Mouse (Mus musculus) intestine, embryonic 15.5 days (tissue): ENCODE results near the gene Slc9a6. TPM values are rescaled to one million over a fixed set of nuclear protein-coding genes. Genes with fewer than 3 reads are reported as not detected.
A peak's percentile ranks its signal among the peaks of the same experiment; 100 is the strongest.

Experiments used
- ATAC-seq: fragments of 200-750 bp; cut with Nextera tagmentation; 2 replicates; pipeline ENCODE4 v1.8.0; 2017; ENCODE audit warnings: moderate TSS enrichment, moderate library complexity
- H3K27ac ChIP-seq: fragments of 300-500 bp; sonication (generic); 2 replicates; pipeline ENCODE4 v1.5.1; 2015; ENCODE audit warnings: mild to moderate bottlenecking, inconsistent platforms
- H3K27me3 ChIP-seq: fragments of 300-500 bp; sonication (generic); replicated peaks from 2 replicates; pipeline ENCODE4 v1.6.1; 2015; ENCODE audit warnings: inconsistent platforms
- H3K36me3 ChIP-seq: fragments of 300-500 bp; sonication (generic); 2 replicates; pipeline ENCODE4 v1.6.1; 2015; ENCODE audit warnings: inconsistent platforms
- H3K4me1 ChIP-seq: fragments of 300-500 bp; sonication (generic); replicated peaks from 2 replicates; pipeline ENCODE4 v1.6.1; 2015; ENCODE audit warnings: inconsistent platforms
- H3K4me2 ChIP-seq: fragments of 300-500 bp; sonication (generic); replicated peaks from 2 replicates; pipeline ENCODE4 v1.6.1; 2015; ENCODE audit warnings: mild to moderate bottlenecking, inconsistent platforms
- H3K4me3 ChIP-seq: fragments of 300-500 bp; sonication (generic); replicated peaks from 2 replicates; pipeline ENCODE4 v1.5.1; 2015; ENCODE audit warnings: inconsistent platforms
- H3K9ac ChIP-seq: fragments of 300-500 bp; sonication (generic); 2 replicates; pipeline ENCODE4 v1.6.1; 2015; ENCODE audit warnings: inconsistent platforms
- H3K9me3 ChIP-seq: fragments of 300-500 bp; sonication (generic); 2 replicates; pipeline ENCODE4 v1.6.1; 2016; ENCODE audit warnings: inconsistent platforms
- WGBS: fragments of 180-500 bp; shearing (Covaris S2); methylation state at CpG from one replicate; pipeline ENCODE4 v1.1.7; 2015; 5-methylcytosine and 5-hydroxymethylcytosine counted together
- polyA plus RNA-seq: library from polyadenylated mRNA; unstranded; fragments of >200 nt; fragmentation: Nextera tagmentation; extraction: Ambion mirVana; gene quantifications from 2 replicates; pipeline ENCODE4 v1.2.1, GENCODE M21; 2015

Slc9a6 gene
- polyA plus RNA-seq = 9.4 and 11.3 TPM in 2 replicates

- peak; percentile 98 for ATAC-seq
- H3K27ac ChIP-seq = peak within 1 kb of the TSS; percentile 66; the same call in 1 of the 2 replicates
These were observed at the start of gene Slc9a6 for GRCm38 (mm10) chrX:56609623-56610317. Gene Slc9a6, plus strand, starts transcription at chrX:56609757.

GRCm38 (mm10) chrX:56572465-56572864, 37.1 kb upstream of the Slc9a6 start:
- no peaks in the 10 kb centered on the region for H3K9me3 ChIP-seq
- no peak overlapping the region for H3K4me2 ChIP-seq
- H3K4me1 ChIP-seq = no peaks in the 10 kb centered on the region
- 24% methylated on average over 6 of the region's 6 CpGs for WGBS
- H3K9ac ChIP-seq = no peak overlapping the region
- H3K4me3 ChIP-seq = no peak overlapping the region
- H3K27ac ChIP-seq = no peak overlapping the region
- ATAC-seq = no peak
- no peaks in the 10 kb centered on the region for H3K36me3 ChIP-seq
- H3K27me3 ChIP-seq = no peaks in the 10 kb centered on the region

More at GRCm38 (mm10) chrX:56609623-56610317, at the start of gene Slc9a6:
- H3K4me1 ChIP-seq = no peaks in the 10 kb centered on the region
- peak within 1 kb of the TSS; percentile 54 for H3K4me3 ChIP-seq
- H3K9ac ChIP-seq = peak within 1 kb of the TSS; percentile 60
- no peaks in the 10 kb centered on the region for H3K27me3 ChIP-seq
- no peaks in the 10 kb centered on the region for H3K9me3 ChIP-seq
- 12% methylated on average over 39 of the region's 50 CpGs for WGBS
- H3K4me2 ChIP-seq = peak within 1 kb of the TSS; percentile 62
- no peaks in the 10 kb centered on the region for H3K36me3 ChIP-seq

- Histone ChIP-seq H3K4me3 (no peak overlapping the region), H3K36me3 (no peaks in the 10 kb centered on the region), H3K4me1 (no peaks in the 10 kb centered on the region), H3K27ac (no peak overlapping the region), H3K9ac (no peak overlapping the region), H3K4me2 (no peak overlapping the region), H3K9me3 (no peaks in the 10 kb centered on the region), H3K27me3 (no peaks in the 10 kb centered on the region)
- ATAC-seq = no peak
- 76% methylated on average over 2 of the region's 2 CpGs for WGBS
These were observed 31.4 kb upstream of the Slc9a6 start for GRCm38 (mm10) chrX:56578200-56578599.

- Histone ChIP-seq H3K27ac (peak overlapping the region; percentile 40; the same call in 1 of the 2 replicates), H3K4me1 (no peaks in the 10 kb centered on the region), H3K27me3 (no peaks in the 10 kb centered on the region), H3K36me3 (no peaks in the 10 kb centered on the region), H3K9me3 (no peaks in the 10 kb centered on the region), H3K4me2 (peak overlapping the region; percentile 51), H3K4me3 (peak overlapping the region; percentile 64), H3K9ac (peak overlapping the region; percentile 75)
- ATAC-seq = peak; percentile 79
- 19% methylated on average over 25 of the region's 25 CpGs for WGBS
These were observed 12.2 kb upstream of the Slc9a6 start for GRCm38 (mm10) chrX:56597219-56597886.

GRCm38 (mm10) chrX:56597887-56598640, 11.5 kb upstream of the Slc9a6 start, which contains the start of gene Mmgt1:
Gene Mmgt1, minus strand, starts transcription at chrX:56598069.
- Histone ChIP-seq H3K36me3 (no peaks in the 10 kb centered on the region), H3K27me3 (no peaks in the 10 kb centered on the region), H3K4me1 (no peaks in the 10 kb centered on the region), H3K9ac (peak within 1 kb of the TSS; percentile 75), H3K9me3 (no peaks in the 10 kb centered on the region), H3K4me3 (peak within 1 kb of the TSS; percentile 64), H3K27ac (peak within 1 kb of the TSS; percentile 40; the same call in 1 of the 2 replicates), H3K4me2 (peak within 1 kb of the TSS; percentile 51)
- ATAC-seq = peak; percentile 99
- WGBS = 16% methylated on average over 44 of the region's 44 CpGs

- Histone ChIP-seq H3K27me3 (no peaks in the 10 kb centered on the region), H3K4me1 (no peaks in the 10 kb centered on the region), H3K36me3 (no peaks in the 10 kb centered on the region), H3K9ac (no peak overlapping the region), H3K27ac (no peak overlapping the region), H3K4me3 (no peak overlapping the region), H3K4me2 (no peak overlapping the region), H3K9me3 (no peaks in the 10 kb centered on the region)
- no peak for ATAC-seq
- 62% methylated on average over 2 of the region's 2 CpGs for WGBS
These were observed 3.0 kb upstream of the Slc9a6 start for GRCm38 (mm10) chrX:56606536-56606935.

- Histone ChIP-seq H3K4me3 (no peak overlapping the region), H3K27ac (no peak overlapping the region), H3K27me3 (no peaks in the 10 kb centered on the region), H3K36me3 (no peaks in the 10 kb centered on the region), H3K9me3 (no peaks in the 10 kb centered on the region), H3K4me2 (no peak overlapping the region), H3K9ac (no peak overlapping the region), H3K4me1 (no peaks in the 10 kb centered on the region)
- ATAC-seq = no peak
- 69% methylated on average over 7 of the region's 7 CpGs for WGBS
These were observed 2.4 kb upstream of the Slc9a6 start for GRCm38 (mm10) chrX:56607032-56607710.

- no peaks in the 10 kb centered on the region for H3K36me3 ChIP-seq
- ATAC-seq = peak; percentile 24; the same call in 1 of the 2 replicates
- H3K4me2 ChIP-seq = peak overlapping the region; percentile 62
- H3K9ac ChIP-seq = no peak overlapping the region
- no peaks in the 10 kb centered on the region for H3K27me3 ChIP-seq
- no peak overlapping the region for H3K27ac ChIP-seq
- WGBS = 23% methylated on average over 7 of the region's 7 CpGs
- peak overlapping the region; percentile 54 for H3K4me3 ChIP-seq
- H3K9me3 ChIP-seq = no peaks in the 10 kb centered on the region
- H3K4me1 ChIP-seq = no peaks in the 10 kb centered on the region
These were observed 303 bp upstream of the Slc9a6 start for GRCm38 (mm10) chrX:56609285-56609622.

GRCm38 (mm10) chrX:56610318-56610694, 749 bp downstream of the Slc9a6 start:
- Histone ChIP-seq H3K4me1 (no peaks in the 10 kb centered on the region), H3K27ac (no peak overlapping the region), H3K4me3 (peak overlapping the region; percentile 54), H3K27me3 (no peaks in the 10 kb centered on the region), H3K36me3 (no peaks in the 10 kb centered on the region), H3K4me2 (peak overlapping the region; percentile 62), H3K9ac (peak overlapping the region; percentile 60), H3K9me3 (no peaks in the 10 kb centered on the region)
- ATAC-seq = peak; percentile 43; the same call in 1 of the 2 replicates
- WGBS = 18% methylated on average over 13 of the region's 13 CpGs

GRCm38 (mm10) chrX:56615236-56615635, 5.7 kb downstream of the Slc9a6 start:
- no peak overlapping the region for H3K4me2 ChIP-seq
- no peak overlapping the region for H3K9ac ChIP-seq
- no peak overlapping the region for H3K4me3 ChIP-seq
- no peak for ATAC-seq
- no peaks in the 10 kb centered on the region for H3K9me3 ChIP-seq
- WGBS = 84% methylated on average over 2 of the region's 2 CpGs
- H3K27me3 ChIP-seq = no peaks in the 10 kb centered on the region
- no peaks in the 10 kb centered on the region for H3K36me3 ChIP-seq
- H3K4me1 ChIP-seq = no peaks in the 10 kb centered on the region
- H3K27ac ChIP-seq = no peak overlapping the region

- no peak for ATAC-seq
- Histone ChIP-seq H3K4me3 (no peak overlapping the region), H3K9me3 (no peaks in the 10 kb centered on the region), H3K4me2 (no peak overlapping the region), H3K27ac (no peak overlapping the region), H3K36me3 (no peaks in the 10 kb centered on the region), H3K9ac (no peak overlapping the region), H3K4me1 (no peaks in the 10 kb centered on the region), H3K27me3 (no peaks in the 10 kb centered on the region)
- 83% methylated on average over 5 of the region's 5 CpGs for WGBS
These were observed 26.6 kb downstream of the Slc9a6 start for GRCm38 (mm10) chrX:56636185-56636584.

- no peak overlapping the region for H3K9ac ChIP-seq
- no peak for ATAC-seq
- no peak overlapping the region for H3K27ac ChIP-seq
- H3K9me3 ChIP-seq = no peaks in the 10 kb centered on the region
- H3K4me3 ChIP-seq = no peak overlapping the region
- H3K36me3 ChIP-seq = no peaks in the 10 kb centered on the region
- 10% methylated on average over 1 of the region's 1 CpGs for WGBS
- no peaks in the 10 kb centered on the region for H3K27me3 ChIP-seq
- no peak overlapping the region for H3K4me2 ChIP-seq
- H3K4me1 ChIP-seq = no peaks in the 10 kb centered on the region
These were observed 30.5 kb downstream of the Slc9a6 start for GRCm38 (mm10) chrX:56640066-56640465.
